Mouse (Mus musculus): ENCODE measurements around the gene Borcs6.

DNA sequence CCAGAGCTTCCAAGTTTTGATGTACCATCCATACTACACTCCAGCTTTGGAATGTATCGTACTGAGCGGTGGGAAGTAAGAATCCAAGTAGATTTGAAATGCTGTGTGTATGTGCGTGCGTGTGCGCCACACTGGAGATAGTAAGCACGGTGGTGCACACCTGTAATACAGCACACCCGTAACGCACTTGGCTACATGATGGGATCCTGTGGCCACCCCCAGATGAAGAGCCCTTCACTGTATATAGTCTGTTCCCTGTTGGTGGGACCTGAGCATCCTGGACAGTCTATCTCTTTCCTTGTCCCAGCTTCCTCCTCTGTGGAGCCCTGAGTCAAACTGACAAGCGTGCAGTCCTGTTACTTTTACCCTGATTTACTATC, 13.1 kb upstream of the Borcs6 start:
- TF ChIP-seq POLR2A (IDR thresholded peaks at IDR 0.05; ENCODE audit: low read depth, low read length) (no peak), CTCF (IDR thresholded peaks at IDR 0.05; ENCODE audit: extremely low read depth, insufficient read depth, insufficient read length, insufficient replicate concordance) (no peak)

Data from spleen, adult 2 months (tissue).